Mouse (Mus musculus) neural tube, embryonic 10.5 days (tissue): Measurements from ENCODE around the gene Rps21.

Source experiments
- DNase-seq: peaks from one replicate; pipeline ENCODE4 v3.0.0-alpha.2; 2017; ENCODE audit warnings: low spot score; ENCODE audit errors: extremely low spot score

Rps21 gene

DNA sequence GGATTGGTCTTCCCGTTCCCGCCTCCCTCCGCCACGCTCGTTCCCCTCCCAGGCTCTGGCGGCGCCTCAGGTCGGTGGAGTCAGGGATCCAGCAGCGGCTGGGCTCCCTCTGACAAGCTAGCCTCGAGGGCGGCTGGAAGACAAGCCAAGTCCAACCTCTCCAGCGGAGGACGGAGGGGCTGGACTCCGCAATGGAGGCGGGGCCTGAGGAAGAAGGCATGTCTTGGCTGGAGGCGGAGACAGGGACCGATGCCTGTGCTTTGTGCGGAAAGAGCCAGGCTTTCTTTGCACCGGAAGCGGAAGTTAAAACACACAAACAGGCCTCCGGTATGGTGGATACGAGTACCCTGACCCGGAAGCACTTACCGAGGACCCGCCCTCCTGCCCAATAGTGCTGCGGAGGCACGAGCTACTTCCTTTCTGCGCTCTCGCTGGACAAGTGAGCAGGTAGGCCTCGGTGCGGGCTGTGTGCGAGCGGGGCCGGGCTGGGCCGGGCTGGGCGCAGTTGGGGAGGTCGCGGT lies at the start of gene Rps21:
Rps21 (plus strand) TSS at position 377 of the 521 bp plus-strand sequence.
- DNase-seq: peak; percentile 99

DNA sequence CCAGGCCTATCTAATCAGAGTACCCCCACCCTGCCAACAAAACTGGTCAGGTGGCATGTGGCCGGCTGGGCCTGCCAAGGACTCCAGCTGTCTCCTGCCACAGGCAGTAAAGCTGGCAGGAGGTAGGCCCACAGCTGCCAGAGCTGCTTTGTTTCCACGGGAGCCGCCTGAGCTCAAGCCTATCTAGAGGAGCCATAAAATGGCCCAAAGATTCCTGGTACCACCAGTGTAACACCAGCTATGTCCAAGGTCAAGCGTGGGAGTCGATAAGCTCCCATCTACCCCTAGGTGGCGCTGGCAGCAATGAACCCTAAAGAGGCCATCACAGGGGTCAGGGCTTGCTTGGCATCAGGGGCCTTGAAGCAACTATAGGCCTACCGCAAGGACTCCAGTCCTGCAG lies 49.3 kb upstream of the Rps21 start:
- DNase-seq: peak; percentile 50

DNA sequence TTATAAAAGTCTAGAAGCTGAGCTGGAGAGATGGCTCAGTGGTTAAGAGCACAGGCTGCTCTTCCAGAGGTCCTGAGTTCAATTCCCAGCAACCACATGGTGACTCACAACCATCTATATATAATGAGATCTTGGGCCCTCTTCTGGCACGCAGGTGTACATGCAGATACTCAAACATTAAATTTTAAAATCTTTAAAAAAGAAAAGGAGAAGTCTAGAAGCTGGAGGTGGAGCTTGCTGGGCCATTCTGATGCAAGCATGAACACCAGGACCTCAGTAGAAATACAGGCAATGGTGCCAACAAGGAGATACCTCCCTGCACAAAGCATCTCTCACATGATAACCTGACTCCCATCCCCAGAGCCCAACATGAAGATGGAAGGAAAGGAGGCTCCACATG lies 48.2 kb upstream of the Rps21 start:
- DNase-seq: no peak

DNA sequence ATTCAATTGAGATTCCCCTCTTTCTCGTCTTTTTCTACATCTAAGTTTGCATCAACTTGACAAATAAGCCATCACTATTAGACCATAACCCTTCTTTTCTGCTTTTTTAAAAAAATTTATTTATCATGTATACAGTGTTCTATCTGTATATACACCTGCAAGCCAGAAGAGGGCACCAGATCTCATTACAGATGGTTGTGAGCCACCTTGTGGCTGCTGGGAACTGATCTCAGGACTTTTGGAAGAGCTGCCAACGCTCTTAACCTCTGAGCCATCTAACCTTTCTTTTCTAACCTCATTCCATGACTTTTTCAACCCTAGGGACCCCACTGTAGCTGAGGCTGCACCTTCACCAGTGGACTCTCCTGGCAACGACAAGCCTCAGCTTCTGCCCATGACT lies 44.9 kb upstream of the Rps21 start:
- DNase-seq: no peak

DNA sequence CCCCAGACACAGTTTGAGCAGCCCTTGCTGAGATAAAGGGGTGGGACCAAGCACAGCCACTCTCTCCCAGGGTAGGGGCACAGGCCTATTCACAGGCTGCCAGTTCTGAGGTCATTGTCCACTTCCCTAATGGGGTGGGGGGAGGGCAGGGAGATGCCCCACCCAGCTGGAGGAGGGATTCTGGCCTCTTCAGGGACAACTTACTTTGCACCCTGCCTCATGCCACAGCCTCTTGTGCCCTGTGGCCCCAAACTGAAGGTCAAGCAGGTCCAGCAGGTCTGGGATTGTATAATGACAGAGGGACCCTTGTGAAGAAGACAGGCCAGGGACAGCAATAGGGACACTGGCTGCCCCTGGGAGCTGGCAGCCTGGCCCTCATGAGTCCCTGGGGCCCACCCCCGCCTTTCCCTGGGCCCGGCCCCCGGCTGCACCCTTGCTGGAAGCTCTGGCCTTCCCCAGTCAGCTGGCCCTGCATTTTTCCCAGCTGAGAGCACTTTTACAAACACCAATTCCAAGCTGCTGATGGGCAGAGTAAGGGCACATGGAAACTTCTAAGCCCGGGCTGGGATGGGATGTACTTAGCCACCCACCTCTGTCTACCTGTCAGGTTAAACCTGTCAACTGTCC lies 42.7 kb upstream of the Rps21 start:
- no peak for DNase-seq

DNA sequence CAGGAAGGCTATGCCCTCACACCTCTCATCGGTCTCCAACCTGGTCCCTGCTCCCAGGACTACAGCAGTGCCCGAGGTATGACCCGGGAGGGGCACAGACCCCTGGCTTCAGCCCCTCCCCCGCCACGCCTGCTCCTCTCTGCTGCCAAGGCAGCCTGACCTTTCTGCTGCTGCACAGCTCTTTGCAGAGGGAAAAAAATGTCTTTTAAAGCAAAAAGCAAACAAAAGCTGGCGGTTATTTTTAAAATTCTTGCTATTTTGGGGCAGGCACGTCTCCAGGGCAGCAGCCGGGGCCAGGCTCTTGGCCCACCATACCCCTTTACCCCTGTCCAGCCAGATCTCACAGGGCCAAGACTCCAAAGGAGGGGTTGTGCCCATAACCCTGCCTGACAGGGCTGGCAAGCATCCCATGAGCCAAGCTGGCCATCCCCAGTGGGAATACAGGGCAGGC lies 42.1 kb upstream of the Rps21 start:
- no peak for DNase-seq

DNA sequence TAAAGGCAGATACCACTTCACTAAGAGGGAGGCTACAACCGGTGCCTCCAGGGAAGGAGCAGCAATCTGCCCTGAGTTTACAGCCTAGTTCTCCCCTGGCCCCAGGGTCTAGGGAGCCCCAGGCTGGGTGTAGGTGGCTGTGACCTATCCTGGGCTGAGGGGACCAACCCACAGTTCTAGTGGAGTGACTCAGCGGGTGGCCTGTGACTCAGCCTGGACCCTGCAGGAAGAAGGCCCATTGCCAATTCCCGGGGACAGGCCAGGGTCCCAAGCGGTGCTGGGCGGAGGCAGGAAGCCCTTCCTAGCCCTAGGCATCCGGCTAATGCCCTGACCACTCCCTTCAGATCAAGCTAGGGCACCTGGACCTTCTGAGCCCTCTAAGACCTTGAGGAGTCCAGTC lies 41.2 kb upstream of the Rps21 start:
- DNase-seq: no peak

DNA sequence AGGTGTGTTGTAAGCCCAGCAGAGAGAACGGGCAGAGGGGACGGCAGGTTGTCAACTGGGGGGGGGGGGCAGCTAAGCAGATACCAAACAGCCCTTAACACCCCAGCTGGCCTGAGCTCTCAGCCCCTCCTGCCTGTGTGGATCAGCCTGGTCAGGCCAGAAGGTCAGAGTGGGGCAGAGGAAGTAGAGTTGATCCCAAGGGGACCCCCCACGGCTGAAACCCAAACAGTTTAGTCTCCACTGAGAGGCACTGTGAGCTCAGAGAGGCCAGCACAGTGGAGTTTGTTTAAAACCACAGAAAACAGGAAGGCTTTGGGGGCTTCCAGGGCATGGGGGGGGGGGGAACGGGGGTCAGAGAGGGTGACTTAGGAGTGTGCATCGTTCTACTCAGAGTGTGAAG lies 40.3 kb upstream of the Rps21 start:
- no peak for DNase-seq

DNA sequence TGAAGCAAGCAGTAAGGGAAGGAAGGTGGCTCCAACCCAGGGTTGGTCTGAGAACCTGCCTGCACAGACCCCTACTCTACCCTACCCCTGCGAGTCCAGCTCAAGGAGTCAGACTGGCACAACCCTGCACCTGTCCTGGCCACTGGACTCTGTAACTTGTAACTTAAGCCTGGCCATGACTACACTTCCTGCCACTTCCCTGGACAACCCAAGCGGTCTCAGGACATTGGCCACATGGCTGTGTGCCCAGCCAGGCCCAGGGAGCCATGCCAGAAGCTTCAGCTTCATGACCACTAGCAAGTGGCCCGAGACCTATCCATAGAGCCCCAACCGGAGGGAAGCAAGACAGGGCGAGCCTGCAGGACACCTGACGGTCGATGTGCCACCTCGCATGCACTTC lies 39.6 kb upstream of the Rps21 start:
- no peak for DNase-seq

DNA sequence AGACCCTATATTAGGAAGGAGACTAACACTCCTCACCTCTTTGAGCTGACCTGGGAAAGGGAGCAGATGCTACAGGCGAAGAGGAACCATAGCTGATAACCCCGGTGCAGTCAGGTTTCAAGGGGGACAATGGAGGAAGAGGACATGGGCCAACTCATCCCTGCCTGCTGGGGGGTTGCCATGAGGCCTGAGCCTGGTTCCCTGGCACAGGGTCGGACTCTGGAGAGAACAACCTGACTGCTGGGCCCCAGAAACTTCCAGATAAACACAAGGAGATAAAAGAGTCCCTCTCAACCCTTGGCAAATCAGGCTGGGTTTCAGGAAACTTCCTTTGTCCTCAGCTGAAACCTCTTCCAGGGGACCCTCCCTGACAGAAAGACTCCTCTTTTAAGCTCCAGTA lies 38.9 kb upstream of the Rps21 start:
- DNase-seq: no peak

DNA sequence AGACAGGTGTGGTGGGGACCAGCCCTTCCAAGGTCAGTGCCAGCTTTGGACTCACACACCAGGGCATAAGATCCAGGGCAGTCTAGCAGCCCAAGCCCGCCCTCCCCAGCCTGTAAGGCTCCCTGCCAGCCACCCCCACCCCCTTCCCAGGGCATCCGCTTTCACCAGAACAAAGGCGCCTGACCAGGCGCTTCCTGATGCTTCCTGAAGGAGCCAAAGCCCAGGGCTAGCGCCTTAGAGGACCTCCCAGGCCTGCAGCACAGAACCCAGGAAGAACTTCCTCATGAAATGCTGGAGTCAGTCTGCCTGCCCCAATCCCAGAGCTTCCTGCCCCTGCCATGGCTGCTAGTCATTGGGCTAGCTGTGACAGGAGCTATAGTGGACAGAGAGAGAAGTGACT lies 38.5 kb upstream of the Rps21 start:
- no peak for DNase-seq

DNA sequence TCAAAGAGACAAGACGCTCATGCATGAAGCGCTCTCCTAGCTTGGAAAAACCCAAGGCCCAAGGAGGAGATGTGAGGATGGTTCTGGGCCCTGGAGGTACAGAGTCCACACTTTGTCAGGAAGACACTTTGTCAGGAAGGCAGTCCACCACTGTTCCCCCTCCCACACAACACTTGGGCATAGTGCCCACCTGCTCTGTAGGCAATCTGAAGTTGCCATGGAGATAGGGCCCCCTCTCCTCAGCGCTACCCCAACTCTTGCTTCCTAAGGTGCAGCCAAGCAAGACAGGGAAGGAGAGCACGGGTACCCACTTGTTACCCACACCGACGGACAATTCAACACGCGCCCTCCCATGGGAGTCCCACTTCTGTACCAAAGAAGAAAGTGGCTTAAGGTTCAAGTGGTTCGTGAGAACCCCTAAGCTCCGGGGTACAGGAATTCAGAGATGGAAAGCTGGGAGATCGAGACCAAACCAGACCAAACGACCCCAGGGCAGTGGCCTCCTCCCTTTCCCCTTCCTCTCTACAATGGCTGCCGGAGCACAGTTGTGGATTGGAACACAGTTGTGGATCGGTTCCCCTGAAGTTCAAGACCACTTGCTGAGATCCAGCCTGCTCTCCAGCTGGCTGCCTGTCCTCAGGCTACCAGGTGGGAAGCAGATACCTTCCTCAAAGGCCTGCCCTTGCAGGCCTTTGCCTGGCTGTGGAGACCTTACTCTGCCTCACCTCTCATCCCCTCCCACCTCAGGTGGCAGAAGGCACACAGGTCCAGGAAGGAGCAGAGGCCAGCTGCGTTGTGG lies 37.8 kb upstream of the Rps21 start:
- DNase-seq: no peak

DNA sequence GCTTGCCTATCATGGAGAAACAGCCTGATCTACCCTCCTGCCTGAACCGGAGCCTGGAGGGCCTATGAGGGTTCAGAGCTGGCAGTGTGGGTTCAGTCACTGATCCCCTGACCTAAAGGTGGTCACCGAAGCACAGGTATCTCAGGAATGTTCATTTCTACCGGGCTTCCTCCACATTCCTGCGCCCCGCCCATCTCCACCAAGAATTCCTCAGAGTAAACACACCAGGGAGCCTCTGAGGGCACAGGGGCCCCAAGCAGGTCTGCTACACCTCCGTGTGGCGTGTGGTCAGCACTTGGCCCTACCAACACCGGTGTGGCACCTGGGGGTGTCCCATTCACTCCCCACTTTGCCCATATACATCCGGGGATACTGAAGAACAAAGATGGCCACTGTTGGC lies 37.0 kb upstream of the Rps21 start:
- no peak for DNase-seq

DNA sequence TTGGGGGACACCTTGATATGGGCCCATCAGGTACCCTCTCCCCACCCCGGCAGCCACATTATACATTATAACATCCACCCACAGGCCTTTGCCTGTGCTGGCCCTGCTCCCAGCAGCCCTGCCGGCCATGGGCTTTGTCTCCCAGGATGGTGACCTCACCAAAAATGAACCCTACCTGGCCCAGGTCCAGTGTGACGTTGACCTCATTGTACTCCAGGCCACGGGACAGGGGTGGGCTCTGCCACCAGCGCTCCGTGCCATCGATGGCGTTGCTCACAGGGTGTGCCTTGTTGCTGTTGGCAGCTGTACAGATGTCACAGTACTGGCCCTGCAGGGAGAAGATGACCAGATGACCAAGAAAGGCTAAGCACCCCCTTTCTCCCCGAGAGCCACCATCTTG lies 36.1 kb upstream of the Rps21 start:
- no peak for DNase-seq

DNA sequence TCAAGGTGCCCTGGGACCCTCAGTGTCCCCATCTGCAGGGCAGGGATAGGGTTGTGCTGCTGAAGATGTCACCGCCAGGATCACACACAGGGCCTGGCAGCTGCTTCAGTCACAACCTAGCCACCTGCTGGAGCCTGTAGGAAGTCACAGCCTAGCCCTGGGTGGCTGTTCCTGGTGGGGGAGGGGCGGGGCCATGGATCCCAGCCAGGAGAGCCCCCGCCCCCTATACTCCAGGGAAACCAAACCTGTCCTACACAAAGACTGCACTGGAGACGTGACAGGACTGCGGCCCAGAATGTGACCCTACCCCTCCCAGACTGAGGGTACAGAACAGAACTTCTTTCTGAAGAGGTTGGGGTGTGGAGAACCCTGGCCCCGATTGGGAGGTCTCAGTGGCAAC lies 34.9 kb upstream of the Rps21 start:
- no peak for DNase-seq

DNA sequence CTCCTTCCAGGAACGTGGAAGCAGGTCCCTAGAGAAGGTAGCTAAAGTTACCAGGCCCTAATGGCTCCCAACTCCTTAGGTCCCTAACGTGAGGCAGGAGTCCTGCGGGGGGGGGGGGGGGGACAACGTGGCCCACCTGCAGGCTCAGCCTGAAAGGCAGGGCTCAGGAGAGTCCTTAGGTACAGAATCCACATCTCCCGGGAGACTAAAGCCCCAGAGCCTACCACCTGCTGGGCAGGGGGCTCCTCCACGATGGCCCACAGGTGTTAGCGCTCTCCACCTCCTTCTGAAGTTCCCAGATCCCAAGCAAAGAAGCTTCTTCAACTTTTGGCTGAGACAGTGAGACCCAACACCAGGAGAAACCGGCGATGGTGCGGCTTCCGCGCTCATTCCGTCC lies 32.5 kb upstream of the Rps21 start:
- no peak for DNase-seq

DNA sequence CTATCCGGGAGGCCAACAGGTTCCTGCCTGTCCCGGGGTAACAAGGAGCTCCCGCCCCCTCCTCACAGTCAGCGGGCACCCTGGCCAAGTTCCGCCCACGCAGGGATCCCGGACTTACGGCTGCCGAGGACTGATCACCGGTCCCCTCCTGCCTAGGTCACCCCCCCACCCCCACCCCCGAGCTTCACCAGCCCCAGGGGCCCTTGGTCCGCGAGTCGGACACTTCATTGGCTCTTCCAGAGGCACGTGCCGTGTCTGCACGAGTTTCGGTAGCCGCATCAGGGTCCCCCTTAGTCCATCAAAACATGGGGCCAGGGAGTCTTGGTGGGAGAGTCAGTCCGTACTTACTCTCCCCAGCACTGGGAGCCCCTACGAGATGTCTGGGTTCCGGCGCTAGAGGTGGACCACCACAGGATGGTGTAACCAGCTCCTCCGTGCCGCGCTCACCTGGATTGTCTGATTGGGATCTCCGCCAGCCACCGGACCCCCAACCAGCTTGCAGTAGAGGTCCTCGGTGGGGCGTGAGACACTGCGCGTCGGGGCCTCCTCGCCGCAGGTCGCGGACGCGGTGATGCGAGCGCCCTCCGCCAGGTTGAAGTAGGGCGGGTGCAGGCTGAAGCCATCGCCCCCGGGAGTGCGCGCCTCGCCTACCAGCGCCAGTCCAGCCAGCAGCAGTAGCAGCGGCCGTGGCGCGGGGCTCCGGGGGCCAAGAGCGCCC lies 32.0 kb upstream of the Rps21 start:
- peak; percentile 62 for DNase-seq

DNA sequence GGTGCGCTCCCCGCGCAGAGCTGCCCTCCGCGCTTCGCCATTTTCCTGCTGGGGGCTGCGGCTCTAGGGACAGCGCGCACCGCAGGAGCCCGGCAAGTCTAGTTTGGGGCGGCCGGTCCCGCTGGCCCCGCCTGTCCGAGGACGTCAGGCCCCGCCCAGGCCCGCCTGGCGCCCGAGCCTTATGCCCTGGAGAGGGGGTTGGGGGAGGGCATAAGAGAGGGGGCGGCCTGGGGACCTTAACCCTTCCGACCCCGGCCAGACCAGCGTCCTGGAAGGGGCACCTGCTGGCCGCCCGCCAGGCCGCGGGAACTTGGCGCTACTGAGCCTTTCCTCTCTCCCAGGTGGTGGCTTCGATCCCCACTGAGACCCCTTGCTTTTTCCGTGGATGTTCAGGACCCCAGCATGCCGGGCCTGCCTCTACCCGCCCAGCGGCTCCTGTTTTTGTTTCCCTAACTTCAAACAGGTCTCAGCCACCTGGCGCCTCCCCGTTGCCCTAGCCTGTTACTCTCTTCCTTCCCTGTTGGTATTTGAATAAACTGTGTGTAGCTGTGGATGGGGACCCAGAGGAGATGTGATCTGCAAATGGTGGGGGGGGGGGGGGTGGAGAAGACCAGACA lies 31.3 kb upstream of the Rps21 start, which contains the start of gene Lama5:
Lama5 (minus strand) TSS at position 98 of the 617 bp plus-strand sequence.
- DNase-seq: peak; percentile 75

DNA sequence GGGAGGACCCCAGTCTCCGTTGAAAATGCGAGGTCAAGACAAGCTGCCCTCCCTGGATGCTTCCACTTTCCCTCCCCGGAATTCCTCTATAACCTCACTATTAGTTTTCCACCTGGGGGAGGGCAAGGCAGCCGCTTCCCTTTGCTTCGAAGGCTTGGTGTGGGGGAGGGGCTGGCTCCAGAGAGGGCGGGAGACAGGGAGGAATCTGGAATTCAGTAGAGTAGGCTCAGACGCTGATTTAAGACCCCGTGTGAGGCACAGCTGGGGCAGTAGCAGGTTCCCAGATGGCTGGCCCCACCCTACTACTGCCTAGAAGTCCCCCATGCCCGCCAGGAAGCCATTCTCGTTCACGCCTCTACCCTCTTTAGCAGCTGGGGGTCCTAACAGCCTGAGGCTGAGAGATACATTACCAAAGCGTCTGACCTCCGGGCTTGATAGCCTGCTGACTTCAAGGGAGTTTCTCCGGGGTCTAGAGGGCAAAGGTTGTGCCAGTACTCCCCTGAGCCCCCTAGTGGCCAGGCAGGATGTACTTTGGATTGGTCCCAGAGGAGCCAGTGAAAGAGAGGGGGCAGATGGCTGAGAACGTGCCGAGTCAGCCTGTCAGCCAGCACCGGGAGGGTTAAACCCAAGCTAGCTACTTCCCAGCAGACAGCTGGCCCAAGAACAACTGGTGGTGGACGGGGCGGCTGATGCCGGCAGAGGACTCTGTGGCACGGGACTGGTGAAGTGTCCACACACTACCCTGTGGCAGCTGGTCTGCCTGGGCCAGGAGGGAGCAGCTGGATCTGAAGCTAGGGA lies 29.7 kb upstream of the Rps21 start:
- DNase-seq: peak; percentile 86

DNA sequence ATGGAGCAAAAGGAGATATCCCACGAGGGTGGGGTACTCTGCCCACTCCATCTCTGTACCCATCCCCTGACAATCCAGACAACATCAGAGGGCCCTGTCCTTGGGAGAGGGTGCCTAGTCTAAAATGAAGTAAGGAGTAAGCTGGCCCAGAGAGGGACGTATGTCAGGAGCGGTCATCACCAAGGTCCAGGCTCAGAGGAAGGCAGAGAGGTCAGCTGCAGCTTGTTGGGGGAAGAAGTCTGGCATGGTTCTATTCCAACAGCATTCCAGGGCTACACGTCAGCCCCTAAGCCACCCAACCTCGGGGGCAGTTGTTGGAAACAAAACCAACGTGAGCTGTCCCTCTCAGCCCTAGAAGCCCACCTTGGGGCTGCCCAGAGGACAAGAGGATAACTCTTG lies 29.1 kb upstream of the Rps21 start:
- no peak for DNase-seq

DNA sequence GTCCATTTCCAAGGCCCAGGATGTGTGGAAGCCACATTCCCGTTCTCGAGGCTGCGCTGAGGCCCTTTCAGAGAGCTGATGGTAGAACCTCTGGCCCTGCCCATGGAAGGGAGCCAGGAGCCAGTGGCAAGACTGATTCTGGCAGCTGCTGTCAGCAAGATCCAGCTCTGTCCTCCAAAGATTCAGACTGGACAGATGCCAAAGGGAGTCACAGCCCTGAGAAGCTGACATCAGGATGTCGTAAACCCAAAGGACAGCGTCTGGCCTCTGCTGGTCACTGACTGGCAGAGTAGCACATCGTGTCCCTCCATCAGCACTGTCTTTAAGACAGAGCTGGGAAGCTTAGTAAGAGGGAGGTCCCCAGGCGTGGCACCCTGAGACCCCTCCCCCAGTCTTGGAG lies 28.6 kb upstream of the Rps21 start:
- DNase-seq: no peak
